Mouse (Mus musculus) hindbrain, embryonic 11.5 days (tissue): ENCODE results near the gene U2af1. TPM values are rescaled to one million over a fixed set of nuclear protein-coding genes. Genes with fewer than 3 reads are reported as not detected.

Source experiments
- ATAC-seq: fragments of 200-750 bp; cut with Nextera tagmentation; 2 replicates; pipeline ENCODE4 v1.8.0; 2017; ENCODE audit warnings: mild to moderate bottlenecking, moderate TSS enrichment, moderate library complexity; ENCODE audit not compliant: low FRiP score
- DNase-seq: peaks from one replicate; pipeline ENCODE4 v3.0.0-alpha.2; 2015; ENCODE audit warnings: low spot score
- H3K27ac ChIP-seq: fragments of 300-500 bp; sonication (generic); 2 replicates; pipeline ENCODE4 v1.5.1; 2014; ENCODE audit warnings: mild to moderate bottlenecking, low read depth, low read length
- H3K27me3 ChIP-seq: fragments of 300-500 bp; sonication (generic); 2 replicates; pipeline ENCODE4 v1.6.1; 2014; ENCODE audit warnings: mild to moderate bottlenecking, low read length, moderate library complexity, mixed read lengths; ENCODE audit not compliant: control insufficient read depth, insufficient read depth
- H3K36me3 ChIP-seq: fragments of 300-500 bp; sonication (generic); 2 replicates; pipeline ENCODE4 v1.6.1; 2014; ENCODE audit warnings: mild to moderate bottlenecking, low read length, moderate library complexity, mixed read lengths; ENCODE audit not compliant: control insufficient read depth, insufficient read depth
- H3K4me1 ChIP-seq: fragments of 300-500 bp; sonication (generic); replicated peaks from 2 replicates; pipeline ENCODE4 v1.6.1; 2014; ENCODE audit warnings: low read length, mixed read lengths; ENCODE audit not compliant: control insufficient read depth, insufficient read depth
- H3K4me2 ChIP-seq: fragments of 300-500 bp; sonication (generic); replicated peaks from 2 replicates; pipeline ENCODE4 v1.6.1; 2014; ENCODE audit warnings: mild to moderate bottlenecking, low read depth, low read length
- H3K4me3 ChIP-seq: fragments of 300-500 bp; sonication (generic); 2 replicates; pipeline ENCODE4 v1.5.1; 2014; ENCODE audit warnings: low read depth, low read length
- H3K9ac ChIP-seq: fragments of 300-500 bp; sonication (generic); 2 replicates; pipeline ENCODE4 v1.6.1; 2014; ENCODE audit warnings: low read depth, low read length
- H3K9me3 ChIP-seq: fragments of 300-500 bp; sonication (generic); 2 replicates; pipeline ENCODE4 v1.6.1; 2016; ENCODE audit warnings: low read length; ENCODE audit not compliant: control insufficient read depth
- WGBS: fragments of 180-500 bp; shearing (Covaris S2); extraction: QIAGEN DNeasy Blood & Tissue Kit; methylation state at CpG from one replicate; pipeline ENCODE4 v1.1.7; 2014; 5-methylcytosine and 5-hydroxymethylcytosine counted together
- polyA plus RNA-seq: library from polyadenylated mRNA; unstranded; fragments of >200 nt; fragmentation: Nextera tagmentation; extraction: Ambion mirVana; gene quantifications from 2 replicates; pipeline ENCODE4 v1.2.1, GENCODE M21; 2014

The U2af1 gene
- polyA plus RNA-seq, 1 experiment from 2014 or later, result 204 TPM

GRCm38 (mm10) chr17:31692918-31693317, 34.2 kb upstream of the U2af1 start:
- H3K9ac ChIP-seq, result no peak overlapping the region
- ATAC-seq (no peak; the same call in 1 of the 2 replicates), DNase-seq (no peak)
- no peak overlapping the region; the same call in 1 of the 2 replicates for H3K4me2 ChIP-seq
- H3K4me3 ChIP-seq, result no peak overlapping the region
- H3K4me1 ChIP-seq, result 0 out of 2 replicates have a peak, but pooled peaks cover 3% of the 10 kb centered on the region
- no peak overlapping the region for H3K27ac ChIP-seq
- no peaks in the 10 kb centered on the region for H3K27me3 ChIP-seq
- WGBS, result 50% methylated on average over 5 of the region's 5 CpGs
- no peaks in the 10 kb centered on the region for H3K9me3 ChIP-seq
- H3K36me3 ChIP-seq, result no peaks in the 10 kb centered on the region

- Histone ChIP-seq H3K4me3 (no peak overlapping the region), H3K9me3 (no peaks in the 10 kb centered on the region), H3K36me3 (no peaks in the 10 kb centered on the region), H3K9ac (no peak overlapping the region), H3K27ac (no peak overlapping the region), H3K27me3 (no peaks in the 10 kb centered on the region), H3K4me2 (no peak overlapping the region), H3K4me1 (0 out of 2 replicates have a peak, but pooled peaks cover 3% of the 10 kb centered on the region)
- ATAC-seq, result no peak
- DNase-seq, result no peak
- WGBS, result 86% methylated on average over 1 of the region's 1 CpGs
Observed at GRCm38 (mm10) chr17:31689606-31690005, 30.9 kb upstream of the U2af1 start.

- ATAC-seq, result no peak
- Histone ChIP-seq H3K27me3 (no peaks in the 10 kb centered on the region), H3K9me3 (no peaks in the 10 kb centered on the region), H3K27ac (no peak overlapping the region), H3K4me2 (no peak overlapping the region), H3K36me3 (no peaks in the 10 kb centered on the region), H3K9ac (no peak overlapping the region), H3K4me1 (no peaks in the 10 kb centered on the region), H3K4me3 (no peak overlapping the region)
- no peak for DNase-seq
- 82% methylated on average over 9 of the region's 9 CpGs for WGBS
Observed at GRCm38 (mm10) chr17:31688112-31688511, 29.4 kb upstream of the U2af1 start.

- H3K36me3 ChIP-seq, result no peaks in the 10 kb centered on the region
- ATAC-seq (no peak), DNase-seq (no peak)
- WGBS, result 44% methylated on average over 3 of the region's 3 CpGs
- no peak overlapping the region for H3K4me3 ChIP-seq
- H3K27ac ChIP-seq, result no peak overlapping the region; the same call in 1 of the 2 replicates
- no peaks in the 10 kb centered on the region for H3K27me3 ChIP-seq
- H3K9me3 ChIP-seq, result no peaks in the 10 kb centered on the region
- no peak overlapping the region for H3K4me2 ChIP-seq
- H3K4me1 ChIP-seq, result no peaks in the 10 kb centered on the region
- H3K9ac ChIP-seq, result peak overlapping the region; percentile 31; the same call in 1 of the 2 replicates
Observed at GRCm38 (mm10) chr17:31686225-31686564, 27.5 kb upstream of the U2af1 start.

GRCm38 (mm10) chr17:31685514-31686224, 27.0 kb upstream of the U2af1 start:
- Histone ChIP-seq H3K9ac (peak overlapping the region; percentile 31; the same call in 1 of the 2 replicates), H3K4me2 (no peak overlapping the region)
- WGBS, result 19% methylated on average over 17 of the region's 17 CpGs

GRCm38 (mm10) chr17:31680450-31680849, 21.8 kb upstream of the U2af1 start:
- H3K4me3 ChIP-seq, result no peak overlapping the region
- no peak overlapping the region for H3K27ac ChIP-seq
- H3K4me2 ChIP-seq, result no peak overlapping the region
- WGBS, result 78% methylated on average over 2 of the region's 2 CpGs
- H3K36me3 ChIP-seq, result no peaks in the 10 kb centered on the region
- no peaks in the 10 kb centered on the region for H3K4me1 ChIP-seq
- DNase-seq (no peak), ATAC-seq (no peak)
- H3K9me3 ChIP-seq, result no peaks in the 10 kb centered on the region
- no peak overlapping the region for H3K9ac ChIP-seq
- H3K27me3 ChIP-seq, result no peaks in the 10 kb centered on the region

More at GRCm38 (mm10) chr17:31685514-31686224, 27.0 kb upstream of the U2af1 start:
- ATAC-seq, result peak; percentile 61
- Histone ChIP-seq H3K27ac (no peak overlapping the region; the same call in 1 of the 2 replicates), H3K9me3 (no peaks in the 10 kb centered on the region), H3K4me3 (no peak overlapping the region), H3K4me1 (no peaks in the 10 kb centered on the region), H3K27me3 (no peaks in the 10 kb centered on the region), H3K36me3 (no peaks in the 10 kb centered on the region)
- DNase-seq, result peak; percentile 91

- H3K36me3 ChIP-seq, result no peaks in the 10 kb centered on the region
- no peaks in the 10 kb centered on the region for H3K4me1 ChIP-seq
- WGBS, result 80% methylated on average over 8 of the region's 8 CpGs
- DNase-seq (no peak), ATAC-seq (no peak)
- H3K9me3 ChIP-seq, result no peaks in the 10 kb centered on the region
- H3K9ac ChIP-seq, result no peak within 1 kb of the TSS
- H3K27me3 ChIP-seq, result no peaks in the 10 kb centered on the region
- H3K4me3 ChIP-seq, result no peak within 1 kb of the TSS
- no peak within 1 kb of the TSS for H3K4me2 ChIP-seq
- no peak within 1 kb of the TSS for H3K27ac ChIP-seq
Observed at GRCm38 (mm10) chr17:31677507-31677906, 18.8 kb upstream of the U2af1 start, which contains the start of gene Cryaa. Gene Cryaa, plus strand, starts transcription at chr17:31677807.

GRCm38 (mm10) chr17:31674426-31674825, 15.7 kb upstream of the U2af1 start:
- 71% methylated on average over 1 of the region's 1 CpGs for WGBS
- Histone ChIP-seq H3K36me3 (no peaks in the 10 kb centered on the region), H3K27me3 (no peaks in the 10 kb centered on the region), H3K4me3 (no peak overlapping the region), H3K9ac (no peak overlapping the region), H3K27ac (no peak overlapping the region), H3K4me1 (0 out of 2 replicates have a peak, but pooled peaks cover 3% of the 10 kb centered on the region), H3K9me3 (no peaks in the 10 kb centered on the region), H3K4me2 (no peak overlapping the region)
- ATAC-seq (no peak), DNase-seq (no peak)

GRCm38 (mm10) chr17:31672279-31672678, 13.6 kb upstream of the U2af1 start:
- Histone ChIP-seq H3K4me3 (no peak overlapping the region), H3K27me3 (no peaks in the 10 kb centered on the region), H3K9ac (no peak overlapping the region), H3K4me2 (no peak overlapping the region), H3K27ac (no peak overlapping the region), H3K4me1 (0 out of 2 replicates have a peak, but pooled peaks cover 3% of the 10 kb centered on the region), H3K36me3 (no peaks in the 10 kb centered on the region), H3K9me3 (no peaks in the 10 kb centered on the region)
- DNase-seq, result no peak
- no peak for ATAC-seq
- 93% methylated on average over 12 of the region's 12 CpGs for WGBS
